Mouse (Mus musculus): ENCODE results near the gene Obscn.

DNA sequence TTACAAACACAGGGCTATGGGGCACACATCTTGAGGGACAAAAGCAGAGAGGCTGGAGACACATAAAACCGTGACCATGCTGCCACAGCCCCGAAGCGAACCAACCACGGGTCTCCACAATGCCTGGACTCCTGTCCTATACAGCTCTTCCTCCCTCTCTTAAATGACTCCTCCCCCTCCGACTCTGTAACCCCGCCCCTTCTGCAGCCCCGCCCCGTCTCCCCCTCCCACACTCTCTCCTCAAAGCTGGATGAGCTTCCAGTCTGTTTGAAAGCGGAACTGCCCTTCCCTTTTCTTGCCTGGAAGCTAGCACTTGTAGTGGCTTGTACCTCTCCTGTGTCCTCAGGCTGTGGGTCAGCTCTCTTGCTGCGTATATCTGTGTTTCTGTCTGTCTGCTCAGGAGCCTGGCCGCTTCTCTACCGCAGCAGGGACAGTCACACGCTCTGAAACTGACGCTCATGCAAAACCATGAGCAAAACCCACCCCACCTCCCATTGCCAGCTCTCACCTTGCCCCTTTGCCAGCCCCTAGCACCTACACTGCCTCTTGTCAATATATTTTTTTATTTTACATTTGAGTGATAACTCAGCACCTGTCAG, 5.7 kb upstream of the Obscn start:
- no peak for TF ChIP-seq CTCF (IDR thresholded peaks at IDR 0.05; ENCODE audit: low read depth, low read length)
- no peak for TF ChIP-seq TAL1 (conservative IDR thresholded peaks at IDR 0.05; ENCODE audit: low read depth, low read length)
- TF ChIP-seq GATA2 (IDR thresholded peaks at IDR 0.05; ENCODE audit: borderline replicate concordance, low read depth, low read length): no peak
- no peak for TF ChIP-seq POLR2AphosphoS5 (IDR thresholded peaks at IDR 0.05; ENCODE audit: insufficient replicate concordance, low read depth, low read length)
